Mouse (Mus musculus) forebrain, embryonic 15.5 days (tissue): ENCODE measurements around the gene Sergef. TPM values are rescaled to one million over a fixed set of nuclear protein-coding genes. Genes with fewer than 3 reads are reported as not detected.

ENCODE experiments used
- ATAC-seq: fragments of 200-750 bp; cut with Nextera tagmentation; replicated peaks from 2 replicates; pipeline ENCODE4 v1.8.0; 2017; ENCODE audit warnings: mild to moderate bottlenecking, moderate TSS enrichment, moderate library complexity
- H3K27ac ChIP-seq: fragments of 300-500 bp; sonication (generic); replicated peaks from 2 replicates; pipeline ENCODE4 v1.5.1; 2015; ENCODE audit warnings: mild to moderate bottlenecking, inconsistent platforms
- H3K27me3 ChIP-seq: fragments of 300-500 bp; sonication (generic); 2 replicates; pipeline ENCODE4 v1.6.1; 2015; ENCODE audit warnings: inconsistent platforms
- H3K36me3 ChIP-seq: fragments of 300-500 bp; sonication (generic); 2 replicates; pipeline ENCODE4 v1.6.1; 2015; ENCODE audit warnings: mild to moderate bottlenecking, inconsistent platforms
- H3K4me1 ChIP-seq: fragments of 300-500 bp; sonication (generic); 2 replicates; pipeline ENCODE4 v1.6.1; 2015; ENCODE audit warnings: inconsistent platforms
- H3K4me2 ChIP-seq: fragments of 300-500 bp; sonication (generic); replicated peaks from 2 replicates; pipeline ENCODE4 v1.6.1; 2015; ENCODE audit warnings: mild to moderate bottlenecking, inconsistent platforms
- H3K4me3 ChIP-seq: fragments of 300-500 bp; sonication (generic); 2 replicates; pipeline ENCODE4 v1.5.1; 2015; ENCODE audit warnings: mild to moderate bottlenecking, inconsistent platforms
- H3K9ac ChIP-seq: fragments of 300-500 bp; sonication (generic); replicated peaks from 2 replicates; pipeline ENCODE4 v1.6.1; 2015; ENCODE audit warnings: mild to moderate bottlenecking, inconsistent platforms
- H3K9me3 ChIP-seq: fragments of 300-500 bp; sonication (generic); 2 replicates; pipeline ENCODE4 v1.6.1; 2016; ENCODE audit warnings: inconsistent platforms
- WGBS: fragments of 180-500 bp; shearing (Covaris S2); methylation state at CpG from one replicate; pipeline ENCODE4 v1.1.7; 2015; ENCODE audit warnings: mixed read lengths; 5-methylcytosine and 5-hydroxymethylcytosine counted together
- polyA plus RNA-seq: library from polyadenylated mRNA; unstranded; fragments of >200 nt; fragmentation: Nextera tagmentation; extraction: Ambion mirVana; gene quantifications from 2 replicates; pipeline ENCODE4 v1.2.1, GENCODE M21; 2015

The Sergef gene
- polyA plus RNA-seq, 1 experiment from 2014 or later: 29.4 TPM

- Histone ChIP-seq H3K9me3 (no peaks in the 10 kb centered on the region), H3K9ac (no peak overlapping the region), H3K4me3 (no peak overlapping the region), H3K27me3 (no peaks in the 10 kb centered on the region), H3K4me2 (peak overlapping the region; percentile 46; the same call in 1 of the 2 replicates), H3K27ac (peak overlapping the region; percentile 95), H3K36me3 (no peaks in the 10 kb centered on the region), H3K4me1 (peaks cover 47% of the 10 kb centered on the region)
- 31% methylated on average over 12 of the region's 12 CpGs for WGBS
- ATAC-seq: peak; percentile 67
Observed at GRCm38 (mm10) chr7:46508590-46509318, 130.9 kb downstream of the Sergef start.

- H3K4me3 ChIP-seq: no peak overlapping the region
- no peak for ATAC-seq
- peaks cover 12% of the 10 kb centered on the region for H3K4me1 ChIP-seq
- no peak overlapping the region for H3K9ac ChIP-seq
- H3K27me3 ChIP-seq: no peaks in the 10 kb centered on the region
- no peak overlapping the region for H3K4me2 ChIP-seq
- H3K36me3 ChIP-seq: no peaks in the 10 kb centered on the region
- no peaks in the 10 kb centered on the region for H3K9me3 ChIP-seq
- 64% methylated on average over 4 of the region's 4 CpGs for WGBS
- no peak overlapping the region for H3K27ac ChIP-seq
Observed at GRCm38 (mm10) chr7:46504157-46504556, 135.4 kb downstream of the Sergef start.

GRCm38 (mm10) chr7:46502650-46503049 is 137.0 kb downstream of the Sergef start:
- no peak overlapping the region for H3K27ac ChIP-seq
- H3K4me1 ChIP-seq: 0 out of 2 replicates have a peak, but pooled peaks cover 4% of the 10 kb centered on the region
- no peaks in the 10 kb centered on the region for H3K36me3 ChIP-seq
- H3K9me3 ChIP-seq: no peaks in the 10 kb centered on the region
- H3K4me3 ChIP-seq: no peak overlapping the region
- H3K4me2 ChIP-seq: no peak overlapping the region
- no peaks in the 10 kb centered on the region for H3K27me3 ChIP-seq
- ATAC-seq: no peak
- no peak overlapping the region for H3K9ac ChIP-seq
- WGBS: 96% methylated on average over 13 of the region's 13 CpGs

GRCm38 (mm10) chr7:46501458-46501857 is 138.1 kb downstream of the Sergef start:
- no peak for ATAC-seq
- Histone ChIP-seq H3K9ac (no peak overlapping the region), H3K4me2 (no peak overlapping the region), H3K4me3 (no peak overlapping the region), H3K36me3 (no peaks in the 10 kb centered on the region), H3K27ac (no peak overlapping the region), H3K4me1 (0 out of 2 replicates have a peak, but pooled peaks cover 4% of the 10 kb centered on the region), H3K9me3 (no peaks in the 10 kb centered on the region), H3K27me3 (no peaks in the 10 kb centered on the region)
- WGBS: 90% methylated on average over 2 of the region's 2 CpGs

- H3K9ac ChIP-seq: no peak overlapping the region
- no peak overlapping the region for H3K4me2 ChIP-seq
- H3K4me3 ChIP-seq: no peak overlapping the region
- H3K9me3 ChIP-seq: no peaks in the 10 kb centered on the region
- no peaks in the 10 kb centered on the region for H3K36me3 ChIP-seq
- H3K27ac ChIP-seq: no peak overlapping the region
- H3K4me1 ChIP-seq: 0 out of 2 replicates have a peak, but pooled peaks cover 4% of the 10 kb centered on the region
- no peak for ATAC-seq
- 93% methylated on average over 4 of the region's 4 CpGs for WGBS
- H3K27me3 ChIP-seq: no peaks in the 10 kb centered on the region
Observed at GRCm38 (mm10) chr7:46499561-46499960, 140.0 kb downstream of the Sergef start.

GRCm38 (mm10) chr7:46492134-46492678 is 147.4 kb downstream of the Sergef start:
- no peak overlapping the region for H3K27ac ChIP-seq
- no peak overlapping the region for H3K9ac ChIP-seq
- no peaks in the 10 kb centered on the region for H3K9me3 ChIP-seq
- H3K4me1 ChIP-seq: no peaks in the 10 kb centered on the region
- H3K4me3 ChIP-seq: no peak overlapping the region
- H3K4me2 ChIP-seq: no peak overlapping the region
- no peak for ATAC-seq
- no peaks in the 10 kb centered on the region for H3K27me3 ChIP-seq
- no peaks in the 10 kb centered on the region for H3K36me3 ChIP-seq
- WGBS: 63% methylated on average over 14 of the region's 14 CpGs

- Histone ChIP-seq H3K27ac (no peak overlapping the region), H3K9ac (no peak overlapping the region), H3K36me3 (no peaks in the 10 kb centered on the region), H3K27me3 (no peaks in the 10 kb centered on the region), H3K4me2 (no peak overlapping the region), H3K9me3 (no peaks in the 10 kb centered on the region), H3K4me1 (no peaks in the 10 kb centered on the region), H3K4me3 (no peak overlapping the region)
- 22% methylated on average over 4 of the region's 4 CpGs for WGBS
- ATAC-seq: no peak
Observed at GRCm38 (mm10) chr7:46487354-46487753, 152.3 kb downstream of the Sergef start.

- no peak for ATAC-seq
- no peaks in the 10 kb centered on the region for H3K9me3 ChIP-seq
- no peak overlapping the region for H3K4me3 ChIP-seq
- no peaks in the 10 kb centered on the region for H3K27me3 ChIP-seq
- H3K9ac ChIP-seq: no peak overlapping the region
- no peaks in the 10 kb centered on the region for H3K4me1 ChIP-seq
- H3K27ac ChIP-seq: no peak overlapping the region
- H3K4me2 ChIP-seq: no peak overlapping the region
- WGBS: 80% methylated on average over 5 of the region's 5 CpGs
- no peaks in the 10 kb centered on the region for H3K36me3 ChIP-seq
Observed at GRCm38 (mm10) chr7:46486761-46487160, 152.8 kb downstream of the Sergef start.

GRCm38 (mm10) chr7:46484223-46484622 is 155.4 kb downstream of the Sergef start:
- no peaks in the 10 kb centered on the region for H3K36me3 ChIP-seq
- 0 out of 2 replicates have a peak, but pooled peaks cover 4% of the 10 kb centered on the region for H3K4me1 ChIP-seq
- no peak overlapping the region for H3K9ac ChIP-seq
- WGBS: 84% methylated on average over 6 of the region's 6 CpGs
- H3K27me3 ChIP-seq: no peaks in the 10 kb centered on the region
- H3K9me3 ChIP-seq: no peaks in the 10 kb centered on the region
- ATAC-seq: no peak
- H3K27ac ChIP-seq: no peak overlapping the region
- H3K4me3 ChIP-seq: no peak overlapping the region
- no peak overlapping the region for H3K4me2 ChIP-seq

- no peaks in the 10 kb centered on the region for H3K36me3 ChIP-seq
- no peaks in the 10 kb centered on the region for H3K9me3 ChIP-seq
- H3K27me3 ChIP-seq: no peaks in the 10 kb centered on the region
- H3K4me1 ChIP-seq: 0 out of 2 replicates have a peak, but pooled peaks cover 4% of the 10 kb centered on the region
- H3K27ac ChIP-seq: no peak overlapping the region
- no peak for ATAC-seq
- no peak overlapping the region for H3K4me3 ChIP-seq
- H3K4me2 ChIP-seq: no peak overlapping the region
- H3K9ac ChIP-seq: no peak overlapping the region
- WGBS: 85% methylated on average over 10 of the region's 10 CpGs
Observed at GRCm38 (mm10) chr7:46483050-46483449, 156.6 kb downstream of the Sergef start.

GRCm38 (mm10) chr7:46482099-46482531 is 157.5 kb downstream of the Sergef start:
- H3K4me3 ChIP-seq: no peak overlapping the region
- H3K27me3 ChIP-seq: no peaks in the 10 kb centered on the region
- H3K27ac ChIP-seq: no peak overlapping the region
- no peak overlapping the region for H3K4me2 ChIP-seq
- H3K9me3 ChIP-seq: no peaks in the 10 kb centered on the region
- WGBS: 72% methylated on average over 2 of the region's 2 CpGs
- H3K4me1 ChIP-seq: 0 out of 2 replicates have a peak, but pooled peaks cover 4% of the 10 kb centered on the region
- no peak overlapping the region for H3K9ac ChIP-seq
- H3K36me3 ChIP-seq: no peaks in the 10 kb centered on the region
- no peak for ATAC-seq

- Histone ChIP-seq H3K9ac (no peak overlapping the region), H3K4me3 (no peak overlapping the region), H3K9me3 (no peaks in the 10 kb centered on the region), H3K4me1 (peaks cover 7% of the 10 kb centered on the region; the same call in 1 of the 2 replicates), H3K27me3 (no peaks in the 10 kb centered on the region), H3K4me2 (no peak overlapping the region), H3K27ac (no peak overlapping the region), H3K36me3 (no peaks in the 10 kb centered on the region)
- WGBS: 60% methylated on average over 6 of the region's 6 CpGs
- no peak for ATAC-seq
Observed at GRCm38 (mm10) chr7:46479793-46480192, 159.8 kb downstream of the Sergef start.
